Mouse (Mus musculus) CH12.LX (cell line): ENCODE results near the gene Bmp7. TPM values are rescaled to one million over a fixed set of nuclear protein-coding genes. Genes with fewer than 3 reads are reported as not detected.

Experiments used
- DNase-seq: peaks from one replicate; pipeline ENCODE4 v3.0.0-alpha.2; 2013; ENCODE audit errors: extremely low read depth
- H3K27ac ChIP-seq: 2 replicates; pipeline ENCODE4 v1.5.1; 2012; ENCODE audit warnings: low read depth, mild to moderate bottlenecking, control low read depth, moderate library complexity; ENCODE audit not compliant: insufficient read depth
- H3K27me3 ChIP-seq: replicated peaks from 2 replicates; pipeline ENCODE3; 2012; ENCODE audit warnings: inconsistent platforms
- H3K36me3 ChIP-seq, 2 experiments: replicated peaks in 1 of 2; 2 replicates each; pipeline versions ENCODE3 to v1.6.1; 2012; ENCODE audit warnings: inconsistent platforms in 1 of 2, low read length in 1 of 2, mild to moderate bottlenecking in 1 of 2, mixed read lengths in 1 of 2, moderate library complexity in 1 of 2; ENCODE audit not compliant: control insufficient read depth in 1 of 2, insufficient read depth in 1 of 2
- H3K4me1 ChIP-seq, 2 experiments: 2 replicates each; pipeline ENCODE4 v1.6.1; 2012; ENCODE audit warnings: inconsistent platforms in 1 of 2, moderate library complexity in 1 of 2; ENCODE audit not compliant: insufficient read depth in 2 of 2, control insufficient read depth in 1 of 2
- H3K4me2 ChIP-seq: 2 replicates; pipeline ENCODE4 v1.6.1; 2012; ENCODE audit warnings: low read depth, mild to moderate bottlenecking, control low read depth; ENCODE audit not compliant: poor library complexity, insufficient read depth, severe bottlenecking
- H3K4me3 ChIP-seq, 3 experiments: fragments of 150-350 bp in 1 of 3; sonication (generic) in 1 of 3; replicated peaks in 1 of 3; 2 replicates each; pipeline versions ENCODE3 to v1.5.1; 2011 to 2012; ENCODE audit warnings: low read depth in 2 of 3, low read length in 2 of 3, mild to moderate bottlenecking in 2 of 3, moderate library complexity in 2 of 3, control low read depth in 1 of 3, improper control_type of control experiment in 1 of 3, inconsistent platforms in 1 of 3, mixed read lengths in 1 of 3; ENCODE audit not compliant: poor library complexity in 1 of 3
- H3K79me2 ChIP-seq: replicated peaks from 2 replicates; pipeline ENCODE4 v1.6.1; 2012; ENCODE audit warnings: mild to moderate bottlenecking, moderate library complexity; ENCODE audit not compliant: control insufficient read depth, poor library complexity, insufficient read depth, severe bottlenecking; ENCODE audit errors: extremely low read depth
- H3K9ac ChIP-seq: 2 replicates; pipeline ENCODE4 v1.6.1; 2012; ENCODE audit warnings: low read depth, mild to moderate bottlenecking, control low read depth, moderate library complexity; ENCODE audit not compliant: insufficient read depth
- H3K9me3 ChIP-seq: replicated peaks from 2 replicates; pipeline ENCODE3; 2012; ENCODE audit warnings: low read length, inconsistent platforms, mixed read lengths
- BHLHE40 ChIP-seq: IDR thresholded peaks from 2 replicates; pipeline ENCODE4 v1.6.1; 2011; ENCODE audit warnings: mild to moderate bottlenecking, low read depth, low read length, improper control_type of control experiment
- CHD1 ChIP-seq: IDR thresholded peaks from 2 replicates; pipeline ENCODE4 v1.6.1; 2012; ENCODE audit warnings: low read depth, low read length, improper control_type of control experiment, inconsistent platforms
- ELF1 ChIP-seq: IDR thresholded peaks from 2 replicates; pipeline ENCODE4 v1.6.1; 2014; ENCODE audit warnings: low read depth, mild to moderate bottlenecking, inconsistent platforms, low read length, improper control_type of control experiment
- ETS1 ChIP-seq: conservative IDR thresholded peaks from 2 replicates; pipeline ENCODE4 v1.6.1; 2012; ENCODE audit warnings: low read depth, mild to moderate bottlenecking, inconsistent platforms, low read length, improper control_type of control experiment, moderate library complexity
- JUN ChIP-seq: IDR thresholded peaks from 2 replicates; pipeline ENCODE4 v1.6.1; 2011; ENCODE audit warnings: low read depth, mild to moderate bottlenecking, low read length, improper control_type of control experiment, moderate library complexity; ENCODE audit not compliant: insufficient read depth
- JUND ChIP-seq: conservative IDR thresholded peaks from 2 replicates; pipeline ENCODE4 v1.6.1; 2011; ENCODE audit warnings: low read depth, low read length, improper control_type of control experiment
- KAT2A ChIP-seq: IDR thresholded peaks from 2 replicates; pipeline ENCODE4 v1.6.1; 2012; ENCODE audit warnings: low read length, improper control_type of control experiment, inconsistent platforms; ENCODE audit not compliant: insufficient replicate concordance
- MAFK ChIP-seq: IDR thresholded peaks from 2 replicates; pipeline ENCODE4 v1.6.1; 2011; ENCODE audit warnings: low read length, improper control_type of control experiment; ENCODE audit not compliant: insufficient replicate concordance
- MAZ ChIP-seq: IDR thresholded peaks from 2 replicates; pipeline ENCODE4 v1.6.1; 2012; ENCODE audit warnings: low read depth, mild to moderate bottlenecking, inconsistent platforms, low read length, improper control_type of control experiment, moderate library complexity
- NELFE ChIP-seq: IDR thresholded peaks from 2 replicates; pipeline ENCODE4 v1.6.1; 2011; ENCODE audit warnings: low read depth, low read length, improper control_type of control experiment
- NRF1 ChIP-seq: IDR thresholded peaks from 2 replicates; pipeline ENCODE4 v1.6.1; 2014; ENCODE audit warnings: low read depth, mild to moderate bottlenecking, inconsistent platforms, low read length, improper control_type of control experiment, moderate library complexity
- POLR2A ChIP-seq: IDR thresholded peaks from 2 replicates; pipeline ENCODE4 v1.6.1; 2011; ENCODE audit warnings: low read depth, mild to moderate bottlenecking, improper control_type of control experiment, low read length
- POLR2AphosphoS2 ChIP-seq: IDR thresholded peaks from 2 replicates; pipeline ENCODE4 v1.6.1; 2011; ENCODE audit warnings: low read depth, low read length, improper control_type of control experiment
- RCOR1 ChIP-seq: conservative IDR thresholded peaks from 2 replicates; pipeline ENCODE4 v1.6.1; 2012; ENCODE audit warnings: low read depth, mild to moderate bottlenecking, inconsistent platforms, low read length, improper control_type of control experiment
- UBTF ChIP-seq: IDR thresholded peaks from 2 replicates; pipeline ENCODE4 v1.6.1; 2012; ENCODE audit warnings: low read depth, mild to moderate bottlenecking, inconsistent platforms, low read length, improper control_type of control experiment, moderate library complexity
- USF1 ChIP-seq: IDR thresholded peaks from 2 replicates; pipeline ENCODE4 v1.6.1; 2014; ENCODE audit warnings: low read depth, mild to moderate bottlenecking, inconsistent platforms, low read length, improper control_type of control experiment
- ZKSCAN1 ChIP-seq: IDR thresholded peaks from 2 replicates; pipeline ENCODE4 v1.6.1; 2012; ENCODE audit warnings: low read depth, inconsistent platforms, low read length, improper control_type of control experiment, borderline replicate concordance
- dilution Hi-C: fragments of 300-500 bp; cut with MboI; formaldehyde crosslinking; loops from 2 replicates; pipeline ENCODE4 v1.14.3; 2020; ENCODE audit warnings: low sequenced_read_pairs; ENCODE audit not compliant: extremely low pct_unique_long_range_greater_than_20kb, extremely low pct_ligation_motif_present
- in situ Hi-C: fragments of 300-500 bp; cut with MboI; formaldehyde crosslinking; loops from 3 replicates; pipeline ENCODE4 v1.14.3; 2019; ENCODE audit warnings: low sequenced_read_pairs, low pct_ligation_motif_present, low pct_unique_long_range_greater_than_20kb, mixed read lengths
- polyA plus RNA-seq: library from polyadenylated mRNA; unstranded; fragments of >175 nt; gene quantifications from 2 replicates; pipeline ENCODE4 v1.2.1, GENCODE M21; 2012; ENCODE audit warnings: low read depth; ENCODE audit not compliant: insufficient read length
- total RNA-seq, 2 experiments: library from RNA; depleted of rRNA; stranded (reverse); fragments of 300-350 nt in 1 of 2; fragments of >200 nt in 1 of 2; gene quantifications; 2 replicates each; pipeline ENCODE4 v1.2.3; 2012 to 2014

Bmp7 gene
- total and polyA plus RNA-seq, 3 experiments = 0.16 to 0.51 (median 0.47) TPM

GRCm38 (mm10) chr2:172905057-172905456, 35.1 kb downstream of the Bmp7 start:
- no peak for DNase-seq
- Histone ChIP-seq H3K27ac (no peak overlapping the region), H3K36me3 (no peaks in the 10 kb centered on the region), H3K79me2 (no peaks in the 10 kb centered on the region), H3K4me1 (peaks cover 0 to 20% of the 10 kb centered on the region in 2 experiments; a peak in 3 of 4 replicates), H3K27me3 (peaks cover 1% of the 10 kb centered on the region), H3K4me3 (no peak overlapping the region), H3K9me3 (no peaks in the 10 kb centered on the region), H3K4me2 (no peak overlapping the region), H3K9ac (no peak overlapping the region)
- dilution Hi-C loops = no loop called here
- TF ChIP-seq RCOR1 (no peak), POLR2A (no peak), MAZ (no peak)
- in situ Hi-C loops = no loop called here

- TF ChIP-seq NELFE (no peak), POLR2AphosphoS2 (no peak), POLR2A (no peak), ELF1 (no peak), ETS1 (no peak), JUND (no peak), USF1 (no peak), NRF1 (no peak), JUN (no peak), ZKSCAN1 (no peak), UBTF (no peak), CHD1 (no peak), RCOR1 (no peak), KAT2A (no peak), BHLHE40 (no peak), MAFK (no peak)
- no peaks in the 10 kb centered on the region for H3K9me3 ChIP-seq
- DNase-seq = no peak
- no peak overlapping the region for H3K27ac ChIP-seq
- no peak overlapping the region for H3K4me2 ChIP-seq
- no peaks in the 10 kb centered on the region for H3K36me3 ChIP-seq
- peaks cover 0 to 20% of the 10 kb centered on the region in 2 experiments; a peak in 3 of 4 replicates for H3K4me1 ChIP-seq
- H3K9ac ChIP-seq = no peak overlapping the region
- peaks cover 1% of the 10 kb centered on the region for H3K27me3 ChIP-seq
- no peaks in the 10 kb centered on the region for H3K79me2 ChIP-seq
- in situ Hi-C loops (loop anchor here (5.0 kb wide), 1 partner anchor 33 kb away; no protein-coding TSS in a partner anchor), dilution Hi-C loops (no loop called here)
- H3K4me3 ChIP-seq = no peak overlapping the region
These were observed 35.5 kb downstream of the Bmp7 start for GRCm38 (mm10) chr2:172904614-172905013.
